Mouse (Mus musculus): ENCODE data around the gene Tubb4a.
"Not testable (repeated sequence)": the region's sequence is repeated elsewhere in the genome, so short reads cannot be mapped to it uniquely, and the experiment has no call there.

Gene Tubb4a

DNA sequence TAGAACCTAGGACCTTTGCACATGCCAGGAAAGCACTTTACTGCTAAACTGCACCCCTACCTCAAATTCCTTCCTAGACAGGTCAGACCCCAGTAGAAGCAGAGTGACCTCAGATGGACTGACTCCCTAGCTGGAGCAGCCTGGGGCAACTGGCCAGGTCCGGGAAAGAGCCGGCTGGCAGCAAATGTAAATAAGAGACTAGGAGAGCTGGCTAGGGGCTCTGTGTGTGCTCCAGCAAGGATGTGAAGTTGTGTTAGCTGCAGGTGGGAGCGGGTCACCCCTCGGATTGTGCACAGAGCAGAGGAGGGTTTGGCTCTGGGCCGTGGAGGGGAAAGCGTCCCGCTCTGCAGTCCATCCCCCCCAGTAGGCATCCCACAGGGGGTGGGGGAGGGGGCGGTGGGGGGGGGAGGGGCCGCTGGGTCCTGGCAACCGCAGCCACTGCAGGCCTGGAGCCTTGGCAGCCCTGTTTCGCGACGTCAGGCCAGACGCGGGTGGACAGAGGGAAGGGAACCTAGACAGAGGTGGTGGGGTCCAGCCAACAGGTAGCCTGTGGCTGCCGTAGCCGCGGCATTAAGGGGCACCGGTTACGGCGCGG, 28.6 kb downstream of the Tubb4a start, which contains the start of gene Crb3:
Crb3 (plus strand) TSS at position 215 of the 595 bp plus-strand sequence.
- no peak for DNase-seq (ENCODE audit: low read depth, low spot score)

DNA sequence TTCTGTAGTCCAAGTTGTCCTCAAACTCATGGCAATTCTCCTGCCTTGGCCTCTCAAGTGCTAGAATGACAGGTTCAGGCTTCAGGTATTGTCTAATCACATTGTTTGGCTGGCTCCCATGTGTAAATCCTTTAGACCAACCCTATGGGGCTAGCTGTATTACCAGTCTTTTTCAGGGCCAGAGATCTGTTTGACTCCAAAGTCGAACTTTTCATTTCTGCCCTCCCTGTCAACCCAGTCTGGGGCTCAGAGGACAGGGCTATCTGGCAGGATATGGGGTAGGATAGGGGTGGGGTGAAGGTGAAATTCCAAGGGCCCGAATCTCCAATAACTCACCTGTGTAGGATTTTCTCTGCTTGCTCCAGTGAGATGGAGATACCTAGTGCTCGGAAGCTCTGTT, 31.3 kb downstream of the Tubb4a start:
- DNase-seq (ENCODE audit: low read depth, low spot score): no peak

DNA sequence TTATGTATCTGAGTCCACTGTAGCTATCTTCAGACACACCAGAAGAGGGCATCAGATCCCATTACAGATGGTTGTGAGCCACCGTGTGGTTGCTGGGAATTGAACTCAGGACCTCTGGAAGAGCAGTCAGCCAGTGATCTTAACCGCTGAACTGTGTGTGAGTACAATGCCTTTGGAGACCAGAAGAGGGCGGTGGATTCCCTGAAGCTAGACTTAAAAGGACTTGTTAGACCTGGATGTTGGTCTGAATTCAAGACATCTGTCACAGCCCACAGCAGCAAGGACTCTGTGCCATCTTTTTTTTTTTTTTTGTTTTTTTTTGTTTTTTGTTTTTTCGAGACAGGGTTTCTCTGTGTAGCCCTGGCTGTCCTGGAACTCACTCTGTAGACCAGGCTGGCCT, 35.9 kb downstream of the Tubb4a start:
- not testable (repeated sequence) for DNase-seq (ENCODE audit: low read depth, low spot score)

DNA sequence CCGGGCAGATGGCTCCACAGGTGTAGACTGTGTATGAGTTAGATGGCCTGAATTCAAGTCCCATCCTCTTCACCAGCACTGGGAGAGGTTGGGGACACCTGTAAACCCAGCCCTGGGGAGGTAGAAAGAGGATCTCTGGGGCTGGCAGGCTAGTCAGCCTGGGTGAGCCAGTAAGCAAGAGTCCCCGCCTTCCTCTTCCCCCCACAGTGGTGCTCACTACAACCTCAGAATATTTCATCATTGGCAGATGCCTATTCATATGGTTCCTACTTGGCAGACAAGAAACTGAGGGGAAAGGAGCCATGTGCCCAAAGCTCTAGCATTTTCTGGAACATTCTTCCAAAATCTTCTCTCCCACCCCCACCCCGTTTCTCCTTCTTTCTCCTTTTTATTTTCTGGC, 38.8 kb downstream of the Tubb4a start:
- no peak for DNase-seq (ENCODE audit: low read depth, low spot score)

DNA sequence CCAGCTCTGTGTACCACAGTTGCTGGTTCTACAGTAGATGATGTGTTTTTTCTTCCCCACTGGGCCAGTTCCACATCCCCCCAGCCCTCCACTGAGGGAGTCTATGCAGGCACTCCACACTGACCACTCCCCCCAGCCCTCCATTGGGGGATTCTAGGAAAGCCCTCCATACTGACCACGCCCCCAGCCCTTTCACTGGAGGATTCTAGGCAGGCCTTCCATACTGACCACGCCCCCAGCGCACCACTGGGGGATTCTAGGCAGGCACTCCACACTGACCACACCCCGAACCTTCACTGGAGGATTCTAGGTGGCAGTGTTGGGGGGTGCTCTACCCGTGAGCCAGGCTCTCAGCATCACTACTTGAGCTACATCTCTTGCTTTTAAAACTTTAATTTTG, 40.2 kb downstream of the Tubb4a start:
- no peak for DNase-seq (ENCODE audit: low read depth, low spot score)

DNA sequence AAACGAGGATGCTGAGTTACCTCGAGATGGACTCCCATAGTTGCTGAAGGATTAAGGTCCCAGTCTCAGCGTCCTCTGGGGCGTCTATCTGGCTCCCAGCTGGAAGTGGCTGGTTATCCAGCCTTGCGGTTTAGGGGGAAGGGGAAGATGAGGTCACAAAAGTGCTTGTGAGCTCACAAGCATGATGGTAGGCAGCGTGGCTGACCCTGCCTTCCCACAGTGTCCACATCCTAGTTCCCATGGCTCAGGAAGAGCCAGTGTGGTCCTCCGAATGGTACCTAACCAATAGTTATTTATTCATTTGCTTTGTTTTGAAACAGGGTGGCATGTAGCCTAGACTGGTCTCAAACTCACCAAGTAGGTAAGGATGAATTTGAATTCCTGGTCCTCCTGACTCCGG, 46.0 kb downstream of the Tubb4a start, which contains the start of gene Slc25a41:
Slc25a41 (minus strand) TSS at position 101 of the 400 bp plus-strand sequence.
- no peak for DNase-seq (ENCODE audit: low read depth, low spot score)

DNA sequence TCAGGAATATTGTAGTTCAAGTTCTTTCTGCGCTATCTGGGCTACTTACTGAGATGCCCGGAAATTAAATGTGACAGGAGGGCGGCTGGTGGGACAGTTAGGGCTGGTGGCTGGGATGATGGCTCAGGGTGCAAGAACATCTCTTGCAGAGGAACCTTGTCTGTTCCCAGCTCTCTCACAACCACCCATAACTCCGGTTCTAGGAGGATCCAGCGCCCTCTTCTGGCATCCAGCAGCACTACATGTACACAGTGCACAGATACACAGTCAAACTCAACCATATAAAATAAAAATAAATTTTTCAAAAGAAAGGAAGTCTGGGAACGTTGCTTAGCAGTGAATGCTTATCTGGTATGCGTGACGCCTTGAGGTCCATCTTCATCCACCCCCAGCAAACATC, 48.6 kb downstream of the Tubb4a start:
- no peak for DNase-seq (ENCODE audit: low read depth, low spot score)

DNA sequence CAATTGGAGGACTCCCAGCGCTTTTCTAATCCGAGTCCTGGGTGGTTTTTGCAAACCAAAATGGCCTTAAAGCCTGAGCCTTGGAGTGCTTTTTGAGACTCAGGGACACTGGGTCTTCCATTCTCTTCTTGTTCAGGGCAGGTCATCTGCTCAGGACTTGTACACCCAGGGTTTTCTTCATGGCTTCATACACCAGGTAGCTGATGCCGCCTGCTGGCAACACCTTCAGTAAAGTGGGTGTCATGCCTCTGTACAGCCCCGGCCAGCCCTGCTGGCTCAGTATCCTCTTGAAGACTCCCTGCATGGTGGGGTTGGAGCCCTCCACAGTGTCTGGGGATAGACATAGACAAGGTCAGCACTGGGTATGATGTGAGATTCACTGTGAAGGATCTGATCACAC, 54.7 kb downstream of the Tubb4a start:
- DNase-seq (ENCODE audit: low read depth, low spot score): no peak

DNA sequence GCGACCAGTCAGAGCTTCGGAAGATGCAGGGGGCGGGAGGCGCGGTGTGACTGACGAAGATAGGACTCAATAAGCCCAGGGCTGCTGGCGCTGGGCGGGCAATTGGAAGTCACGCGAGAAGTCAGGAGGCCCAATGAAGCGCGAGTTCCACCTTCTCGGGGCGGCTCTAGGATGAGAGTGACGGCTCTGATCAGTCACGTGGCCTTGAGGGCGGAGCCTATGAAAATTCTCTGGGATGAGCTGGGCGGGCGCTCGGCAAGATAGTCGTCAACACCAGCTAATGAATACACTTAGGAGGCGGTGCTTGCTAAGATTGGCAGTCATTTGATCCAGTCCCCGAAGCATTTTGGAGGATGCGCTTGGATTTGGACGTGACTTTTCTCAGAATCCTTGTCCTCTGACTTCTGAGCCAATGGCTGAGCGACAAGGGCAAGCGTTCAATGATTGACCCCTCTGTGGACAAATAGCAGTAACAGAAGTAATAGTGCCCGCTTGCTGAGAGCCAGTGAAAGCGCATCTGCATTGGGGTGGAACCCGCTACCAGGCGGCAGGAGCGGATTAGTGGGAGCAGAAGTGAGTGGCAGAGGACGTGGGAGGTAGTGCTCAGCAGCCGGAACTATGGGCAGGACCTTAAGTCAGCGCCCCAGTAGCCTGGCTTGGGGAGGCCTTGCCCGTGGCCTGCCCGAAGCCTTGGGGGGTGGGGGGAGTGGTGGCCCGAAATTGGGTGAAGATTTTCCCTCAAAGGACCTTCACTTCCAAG, 55.7 kb downstream of the Tubb4a start:
- peak; percentile 100 for DNase-seq (ENCODE audit: low read depth, low spot score)

DNA sequence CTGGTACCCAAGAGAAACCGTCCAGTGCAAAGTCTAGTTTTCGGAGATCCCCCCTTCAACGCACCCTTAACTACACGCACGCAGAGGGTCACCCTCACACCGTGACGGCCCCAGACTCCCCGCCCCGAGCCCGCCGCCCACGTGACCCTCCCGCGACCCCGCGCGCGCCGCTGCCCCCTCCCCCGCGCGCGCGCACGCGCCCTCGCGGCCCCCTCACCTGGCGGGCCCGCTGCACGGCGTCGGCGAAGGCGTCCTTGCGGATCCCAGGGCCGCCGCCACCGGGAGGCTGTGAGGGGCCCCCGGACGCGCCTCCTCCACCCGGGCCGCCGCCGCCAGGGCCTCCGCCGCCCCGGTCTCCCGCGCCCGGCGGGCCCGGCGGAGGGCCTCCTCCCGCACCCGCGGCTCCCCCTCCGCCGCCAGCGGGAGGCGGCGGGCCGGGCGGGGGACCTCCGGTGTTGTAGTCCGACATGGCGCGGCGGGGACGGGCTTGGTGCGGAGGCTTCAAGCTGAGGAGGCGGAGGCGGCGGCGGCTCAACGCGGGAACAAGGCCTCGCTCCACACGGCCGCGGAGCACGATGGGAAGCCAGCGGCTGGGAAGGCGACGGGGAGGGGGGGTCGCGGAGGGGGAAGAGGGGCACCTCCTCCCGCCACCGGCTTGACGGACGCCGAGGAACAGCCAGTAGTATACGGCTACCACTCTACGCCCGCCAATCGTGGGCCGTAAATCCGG, 56.5 kb downstream of the Tubb4a start, which contains the start of gene Khsrp:
Khsrp (minus strand) TSS at position 592 of the 730 bp plus-strand sequence.
- no peak for DNase-seq (ENCODE audit: low read depth, low spot score)
